Mouse (Mus musculus) olfactory bulb, adult 2 months (tissue): ENCODE measurements around the gene Nav2.

Experiments used
- CTCF ChIP-seq: fragments of 200-500 bp; IDR thresholded peaks from 2 replicates; pipeline ENCODE4 v1.5.1; 2012; ENCODE audit warnings: low read depth, mild to moderate bottlenecking, low read length, moderate library complexity; ENCODE audit not compliant: insufficient read depth
- POLR2A ChIP-seq: fragments of 200-500 bp; IDR thresholded peaks from 2 replicates; pipeline ENCODE4 v1.6.1; 2012; ENCODE audit warnings: mild to moderate bottlenecking, low read depth, low read length, moderate library complexity; ENCODE audit not compliant: insufficient read depth

GRCm38 (mm10) chr7:49368590-49368989 lies 460.1 kb downstream of the Nav2 start:
- no peak for TF ChIP-seq CTCF
- TF ChIP-seq POLR2A = no peak
